ENCODE assay signal across 24 mouse cellular contexts in the genomic region with DNA sequence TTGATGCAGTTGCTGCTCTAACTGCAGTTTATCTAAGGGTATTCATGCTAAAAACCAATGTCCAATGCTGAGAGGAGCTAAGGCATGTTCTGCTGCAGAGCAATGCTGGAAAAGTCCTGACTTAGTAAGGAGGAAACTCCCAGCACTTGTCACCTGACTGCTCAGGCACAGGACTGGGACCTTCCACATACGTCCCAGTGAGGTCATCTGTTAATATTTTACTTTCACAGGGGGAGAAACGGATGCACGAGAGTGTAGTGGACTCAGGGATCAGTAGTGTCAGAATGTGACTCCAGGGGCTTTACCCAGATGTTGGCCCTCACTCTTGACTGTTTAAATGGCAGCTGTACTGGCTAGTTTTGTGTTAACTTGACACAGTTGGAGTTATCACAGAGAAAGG.
A peak's percentile ranks its signal among the peaks of the same experiment; 100 is the strongest.
DNase-seq lines count a peak whose midpoint lies in the region; ATAC-seq and TF ChIP-seq lines count a peak whose summit lies in the region.
"Had no signal": no experiment of that assay in that cellular context is flagged by ENCODE, and none has a peak within 500 bp of the region (broad histone marks: within the 10 kb centered on the region; RNA-seq: fewer than 3 reads in every experiment).

No protein-coding gene starts in this region.

- no peak overlapping the region for H3K4me3 ChIP-seq in kidney, adult 2 months (ENCODE audit: insufficient read depth, low read depth, low read length)
- no peak overlapping the region for H3K4me3 ChIP-seq in kidney, embryonic 16.5 days (ENCODE audit: low read length)
- no peak overlapping the region for H3K4me3 ChIP-seq in liver, embryonic 13.5 days (replicated peaks)
- H3K4me3 ChIP-seq: embryonic facial prominence, embryonic 12.5 days; embryonic facial prominence, embryonic 15.5 days; gastrocnemius, adult 2 months; hindbrain, embryonic 10.5 days; hindbrain, embryonic 13.5 days had no signal

- no peaks in the 10 kb centered on the region for H3K36me3 ChIP-seq in kidney, adult 2 months (ENCODE audit: control insufficient read depth, insufficient read depth, low read length)
- H3K36me3 ChIP-seq in kidney, embryonic 16.5 days (ENCODE audit: insufficient read depth, low read length) = no peaks in the 10 kb centered on the region
- H3K36me3 ChIP-seq in liver, embryonic 13.5 days = no peaks in the 10 kb centered on the region
- H3K36me3 ChIP-seq: embryonic facial prominence, embryonic 12.5 days; embryonic facial prominence, embryonic 15.5 days; hindbrain, embryonic 10.5 days; hindbrain, embryonic 13.5 days had no signal

- no peak overlapping the region for H3K27ac ChIP-seq in kidney, adult 2 months (ENCODE audit: insufficient read depth, low read depth, low read length)
- H3K27ac ChIP-seq in kidney, embryonic 16.5 days (ENCODE audit: low read length) = no peak overlapping the region
- no peak overlapping the region for H3K27ac ChIP-seq in liver, embryonic 13.5 days
- H3K27ac ChIP-seq: embryonic facial prominence, embryonic 12.5 days; embryonic facial prominence, embryonic 15.5 days; gastrocnemius, adult 2 months; hindbrain, embryonic 10.5 days; hindbrain, embryonic 13.5 days had no signal

- H3K9me3 ChIP-seq in kidney, embryonic 16.5 days (ENCODE audit: low read length) = 0 out of 2 replicates have a peak, but pooled peaks cover 4% of the 10 kb centered on the region
- no peaks in the 10 kb centered on the region for H3K9me3 ChIP-seq in liver, embryonic 13.5 days (replicated peaks)
- H3K9me3 ChIP-seq: embryonic facial prominence, embryonic 12.5 days; embryonic facial prominence, embryonic 15.5 days; hindbrain, embryonic 10.5 days; hindbrain, embryonic 13.5 days had no signal

- peak; percentile 75; the same call in 1 of the 2 replicates for ATAC-seq in kidney, embryonic 16.5 days (ENCODE audit: low FRiP score, low TSS enrichment)
- ATAC-seq in liver, embryonic 13.5 days (ENCODE audit: low read depth) = 0 out of 2 replicates have a peak, but pooled peaks have one; percentile 43
- ATAC-seq: CD4-positive, CD25-positive, alpha-beta regulatory T cell, adult 4 months; forebrain, embryonic 14.5 days; forebrain, postnatal 0 days had no signal

- WGBS in kidney, adult 2 months = 10% methylated on average over 3 of the region's 3 CpGs
- 27% methylated on average over 3 of the region's 3 CpGs for WGBS in kidney, embryonic 16.5 days
- WGBS in liver, embryonic 13.5 days (ENCODE audit: insufficient replicate concordance) = 41% methylated on average over 3 of the region's 3 CpGs

- no peaks in the 10 kb centered on the region for H3K4me1 ChIP-seq in kidney, adult 2 months (ENCODE audit: control insufficient read depth, insufficient read depth, low read length)
- no peaks in the 10 kb centered on the region for H3K4me1 ChIP-seq in kidney, embryonic 16.5 days (ENCODE audit: insufficient read depth, low read length)
- no peaks in the 10 kb centered on the region for H3K4me1 ChIP-seq in liver, embryonic 13.5 days (replicated peaks)
- H3K4me1 ChIP-seq: embryonic facial prominence, embryonic 12.5 days; embryonic facial prominence, embryonic 15.5 days; hindbrain, embryonic 10.5 days; hindbrain, embryonic 13.5 days had no signal

- DNase-seq in kidney, adult 2 months = peak; percentile 45
- DNase-seq in kidney, adult 18-20 months = no peak
- no peak for DNase-seq in kidney, postnatal 14 days
- no peak for DNase-seq in liver, embryonic 13.5 days
- DNase-seq in liver = no peak
- DNase-seq in heart, postnatal 4 days = no peak
- DNase-seq: adrenal gland, adult 2 months; adrenal gland, postnatal 14 days; cerebellum, adult 11 months; cerebellum, adult 2 months; cerebellum, adult 9-11 months; cerebellum, postnatal 25 days; forebrain, postnatal 0 days; gastrocnemius, adult 2 months; gastrocnemius, postnatal 14 days; heart, adult 11 months had no signal

- no peak overlapping the region for H3K9ac ChIP-seq in kidney, embryonic 16.5 days (replicated peaks; ENCODE audit: low read length)
- no peak overlapping the region for H3K9ac ChIP-seq in liver, embryonic 13.5 days
- H3K9ac ChIP-seq: embryonic facial prominence, embryonic 12.5 days; embryonic facial prominence, embryonic 15.5 days; forebrain, postnatal 0 days; hindbrain, embryonic 13.5 days had no signal

- no peak overlapping the region for H3K4me2 ChIP-seq in kidney, embryonic 16.5 days (replicated peaks; ENCODE audit: low read depth, low read length)
- no peak overlapping the region for H3K4me2 ChIP-seq in liver, embryonic 13.5 days
- H3K4me2 ChIP-seq: embryonic facial prominence, embryonic 12.5 days; embryonic facial prominence, embryonic 15.5 days; heart, embryonic 11.5 days; hindbrain, embryonic 13.5 days had no signal

- no peak for TF ChIP-seq CTCF in kidney, adult 2 months (conservative IDR thresholded peaks at IDR 0.05; ENCODE audit: insufficient read depth, insufficient read length, low read depth, low read length)

- TF ChIP-seq POLR2A in kidney, adult 2 months (IDR thresholded peaks at IDR 0.05; ENCODE audit: low read depth, low read length) = no peak

- no peaks in the 10 kb centered on the region for H3K27me3 ChIP-seq in kidney, adult 2 months (replicated peaks; ENCODE audit: control insufficient read depth, insufficient read depth, low read length)
- no peaks in the 10 kb centered on the region; the same call in none of the 2 replicates for H3K27me3 ChIP-seq in kidney, embryonic 16.5 days (ENCODE audit: insufficient read depth, low read length)
- H3K27me3 ChIP-seq in liver, embryonic 13.5 days = no peaks in the 10 kb centered on the region
- H3K27me3 ChIP-seq: embryonic facial prominence, embryonic 12.5 days; embryonic facial prominence, embryonic 15.5 days had no signal
